Mouse (Mus musculus) cortical plate, adult 2 months (tissue): ENCODE results near the gene Bcl2a1a.
"Not testable (repeated sequence)": the region's sequence is repeated elsewhere in the genome, so short reads cannot be mapped to it uniquely, and the experiment has no call there.

Source experiments
- CTCF ChIP-seq: fragments of 200-500 bp; IDR thresholded peaks from 2 replicates; pipeline ENCODE4 v1.5.1; 2011; ENCODE audit warnings: mild to moderate bottlenecking, control low read depth, low read length; ENCODE audit not compliant: insufficient read depth; ENCODE audit errors: extremely low read depth
- POLR2A ChIP-seq: fragments of 200-500 bp; IDR thresholded peaks from 2 replicates; pipeline ENCODE4 v1.6.1; 2011; ENCODE audit warnings: mild to moderate bottlenecking, low read length, control low read depth; ENCODE audit not compliant: insufficient read depth; ENCODE audit errors: extremely low read depth

DNA sequence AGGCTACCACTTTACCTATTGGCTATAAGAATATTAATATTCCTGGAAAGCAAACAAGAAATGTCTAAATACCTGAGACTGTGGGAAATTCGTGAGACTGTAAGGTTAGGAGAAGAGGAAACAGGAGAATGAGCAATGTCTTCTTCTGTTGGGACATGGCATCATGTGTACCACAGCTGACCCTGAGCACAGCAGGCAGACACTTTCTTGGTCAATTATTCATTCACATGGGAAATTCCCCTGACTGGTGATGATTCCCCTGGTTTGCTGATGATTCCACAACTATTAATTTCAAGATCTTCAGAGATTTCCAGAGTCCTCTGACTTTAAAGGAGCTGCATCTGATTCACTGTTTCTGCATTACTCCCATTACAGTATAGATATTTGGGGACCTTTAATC, 3.3 kb downstream of the Bcl2a1a start:
- not testable (repeated sequence) for TF ChIP-seq POLR2A, CTCF
